Mouse (Mus musculus) forebrain, embryonic 14.5 days (tissue): ENCODE data around the gene Aldh3a1. TPM values are rescaled to one million over a fixed set of nuclear protein-coding genes. Genes with fewer than 3 reads are reported as not detected.

Experiments
- ATAC-seq: fragments of 200-750 bp; cut with Nextera tagmentation; 2 replicates; pipeline ENCODE4 v1.8.0; 2017; ENCODE audit warnings: mild to moderate bottlenecking, moderate library complexity
- DNase-seq: peaks from one replicate; pipeline ENCODE4 v3.0.0-alpha.2; 2015; ENCODE audit warnings: low spot score
- H3K27ac ChIP-seq: fragments of 300-500 bp; sonication (generic); 2 replicates; pipeline ENCODE4 v1.5.1; 2014; ENCODE audit warnings: low read depth, mild to moderate bottlenecking, control low read depth, low read length, moderate library complexity
- H3K27me3 ChIP-seq: fragments of 300-500 bp; sonication (generic); replicated peaks from 2 replicates; pipeline ENCODE4 v1.6.1; 2014; ENCODE audit warnings: low read length, control low read depth, mixed read lengths; ENCODE audit not compliant: control insufficient read depth, insufficient read depth
- H3K36me3 ChIP-seq: fragments of 300-500 bp; sonication (generic); 2 replicates; pipeline ENCODE4 v1.6.1; 2014; ENCODE audit warnings: low read length, control low read depth; ENCODE audit not compliant: control insufficient read depth, insufficient read depth
- H3K4me1 ChIP-seq: fragments of 300-500 bp; sonication (generic); 2 replicates; pipeline ENCODE4 v1.6.1; 2014; ENCODE audit warnings: antibody characterized with exemption, low read length, control low read depth; ENCODE audit not compliant: control insufficient read depth, insufficient read depth
- H3K4me2 ChIP-seq: fragments of 300-500 bp; sonication (generic); 2 replicates; pipeline ENCODE4 v1.6.1; 2014; ENCODE audit warnings: mild to moderate bottlenecking, control low read depth, low read length
- H3K4me3 ChIP-seq: fragments of 300-500 bp; sonication (generic); 2 replicates; pipeline ENCODE4 v1.5.1; 2014; ENCODE audit warnings: low read depth, low read length, control low read depth
- H3K9ac ChIP-seq: fragments of 300-500 bp; sonication (generic); 2 replicates; pipeline ENCODE4 v1.6.1; 2014; ENCODE audit warnings: mild to moderate bottlenecking, low read length, control low read depth, moderate library complexity
- H3K9me3 ChIP-seq: fragments of 300-500 bp; sonication (generic); replicated peaks from 2 replicates; pipeline ENCODE4 v1.6.1; 2016; ENCODE audit warnings: low read length, control low read depth, mixed read lengths; ENCODE audit not compliant: control insufficient read depth
- WGBS: fragments of 180-500 bp; shearing (Covaris S2); extraction: QIAGEN DNeasy Blood & Tissue Kit; methylation state at CpG from one replicate; pipeline ENCODE4 v1.1.7; 2014; 5-methylcytosine and 5-hydroxymethylcytosine counted together
- polyA plus RNA-seq: library from polyadenylated mRNA; unstranded; fragments of >200 nt; fragmentation: Nextera tagmentation; extraction: Ambion mirVana; gene quantifications from 2 replicates; pipeline ENCODE4 v1.2.1, GENCODE M21; 2014

Aldh3a1 gene
- polyA plus RNA-seq: not detected in 2 replicates

DNA sequence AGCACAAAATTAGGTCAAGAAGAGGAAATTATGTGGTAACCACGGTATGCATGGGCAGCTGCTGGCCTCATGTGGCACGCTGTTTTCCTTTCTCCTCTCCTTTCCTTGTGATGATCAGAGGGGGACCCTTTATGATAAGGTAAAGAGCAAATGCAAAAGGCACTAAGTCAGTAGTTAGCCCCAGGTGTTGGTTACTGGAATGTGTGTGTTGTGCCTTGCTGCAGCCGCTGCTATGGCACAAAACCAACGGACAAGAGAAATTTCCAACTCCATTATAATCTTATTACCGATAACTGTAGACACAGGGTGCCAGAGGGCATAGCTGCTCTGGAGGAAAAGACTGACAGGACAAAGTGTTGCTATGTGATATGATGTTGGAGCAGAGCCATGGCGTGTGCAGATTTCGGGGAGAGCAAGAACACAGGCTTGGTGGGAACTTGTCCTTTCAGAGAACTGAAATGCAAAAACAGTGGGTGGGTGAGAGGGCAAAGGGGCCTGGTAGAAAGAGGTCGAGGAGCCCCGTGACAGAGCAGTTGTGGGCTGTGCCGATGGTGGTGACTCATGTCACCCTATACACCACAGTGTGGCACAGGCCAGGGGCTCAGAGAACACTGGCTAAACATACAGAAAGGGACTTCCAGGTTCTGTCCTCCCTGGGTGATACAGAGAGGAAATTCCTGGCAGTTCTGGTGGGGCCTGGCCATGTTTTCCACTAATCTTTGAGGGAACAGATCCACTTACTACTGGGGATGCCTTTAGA, at the start of gene Aldh3a1:
Aldh3a1 (plus strand) TSS at position 51 of the 760 bp plus-strand sequence.
- Histone ChIP-seq H3K36me3 (no peaks in the 10 kb centered on the region), H3K27ac (no peak within 1 kb of the TSS), H3K4me2 (no peak within 1 kb of the TSS), H3K4me3 (no peak within 1 kb of the TSS), H3K4me1 (no peaks in the 10 kb centered on the region), H3K9ac (no peak within 1 kb of the TSS), H3K27me3 (no peaks in the 10 kb centered on the region), H3K9me3 (no peaks in the 10 kb centered on the region)
- DNase-seq: no peak
- no peak for ATAC-seq
- 85% methylated on average over 10 of the region's 10 CpGs for WGBS

DNA sequence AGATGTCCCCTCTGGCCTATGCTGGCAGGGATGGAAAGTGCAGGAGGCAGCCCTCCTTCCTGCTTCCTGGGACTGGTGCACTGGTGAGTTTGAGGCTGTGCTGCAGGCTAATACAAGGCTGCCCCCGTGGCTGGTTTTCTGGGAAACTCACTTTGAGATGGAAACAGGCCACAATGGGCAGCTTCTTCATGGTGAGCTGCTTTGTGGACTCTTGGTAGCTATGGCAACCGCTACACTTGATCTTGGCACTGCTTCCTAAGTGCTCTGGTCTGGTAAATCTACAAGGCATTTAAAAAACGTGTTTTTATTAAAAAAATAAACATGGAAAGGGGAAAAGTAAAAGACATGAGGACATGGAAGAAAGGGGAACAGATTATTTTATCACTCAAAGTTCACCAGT, 49.2 kb upstream of the Aldh3a1 start:
- Histone ChIP-seq H3K27me3 (no peaks in the 10 kb centered on the region), H3K4me1 (no peaks in the 10 kb centered on the region), H3K9me3 (no peaks in the 10 kb centered on the region), H3K4me3 (no peak overlapping the region), H3K27ac (no peak overlapping the region), H3K9ac (no peak overlapping the region), H3K36me3 (peaks cover 100% of the 10 kb centered on the region), H3K4me2 (no peak overlapping the region)
- DNase-seq (peak; percentile 33), ATAC-seq (no peak)
- WGBS: 71% methylated on average over 3 of the region's 3 CpGs

DNA sequence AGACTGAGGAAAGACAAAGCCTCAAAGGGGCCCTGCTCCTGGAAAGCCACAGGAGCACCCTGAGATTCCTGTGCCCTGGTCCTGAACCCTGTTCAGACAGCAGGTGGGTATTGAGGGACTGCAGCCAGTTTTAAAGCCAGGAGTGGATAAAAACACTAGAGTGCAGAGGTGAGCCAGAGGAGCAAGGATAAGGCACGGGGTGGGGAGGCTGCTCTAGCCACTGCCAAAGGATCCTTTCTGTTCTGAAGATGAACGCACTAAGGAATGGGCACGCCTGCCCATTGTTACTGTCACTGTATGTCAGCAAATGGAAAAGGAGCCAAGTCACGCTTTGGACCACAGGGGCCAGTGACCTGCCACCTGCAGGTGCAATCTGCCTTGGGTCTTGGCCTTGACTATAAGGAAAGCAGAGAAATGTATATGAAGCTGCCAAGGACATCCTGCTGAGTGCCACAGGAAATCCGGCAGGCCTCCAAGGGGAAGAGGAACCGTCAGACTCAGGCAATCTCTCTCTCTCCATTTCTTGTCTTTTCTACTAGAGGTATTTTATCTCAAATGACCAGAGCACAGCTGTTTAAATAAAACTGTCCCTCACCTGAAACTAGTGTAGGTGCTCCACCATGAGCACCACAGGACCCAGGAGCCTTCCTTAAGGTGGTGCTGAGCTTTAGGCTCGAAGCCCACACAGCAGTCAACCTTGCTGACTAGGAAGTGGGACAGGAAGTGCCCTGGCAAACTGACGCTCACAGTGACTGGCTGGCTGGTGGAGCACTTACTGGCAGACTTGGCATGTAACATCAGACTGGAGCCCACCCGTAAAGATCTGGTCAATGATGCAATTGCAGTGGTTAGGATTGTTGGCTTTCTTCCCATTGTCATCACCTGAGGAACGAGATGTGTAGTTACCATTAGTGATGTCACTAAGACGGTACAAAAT, 47.3 kb upstream of the Aldh3a1 start:
- Histone ChIP-seq H3K27me3 (no peaks in the 10 kb centered on the region), H3K4me2 (no peak overlapping the region), H3K36me3 (peaks cover 100% of the 10 kb centered on the region), H3K4me3 (no peak overlapping the region), H3K9me3 (no peaks in the 10 kb centered on the region), H3K27ac (no peak overlapping the region), H3K4me1 (no peaks in the 10 kb centered on the region), H3K9ac (no peak overlapping the region)
- ATAC-seq: no peak
- 77% methylated on average over 11 of the region's 11 CpGs for WGBS
- no peak for DNase-seq

DNA sequence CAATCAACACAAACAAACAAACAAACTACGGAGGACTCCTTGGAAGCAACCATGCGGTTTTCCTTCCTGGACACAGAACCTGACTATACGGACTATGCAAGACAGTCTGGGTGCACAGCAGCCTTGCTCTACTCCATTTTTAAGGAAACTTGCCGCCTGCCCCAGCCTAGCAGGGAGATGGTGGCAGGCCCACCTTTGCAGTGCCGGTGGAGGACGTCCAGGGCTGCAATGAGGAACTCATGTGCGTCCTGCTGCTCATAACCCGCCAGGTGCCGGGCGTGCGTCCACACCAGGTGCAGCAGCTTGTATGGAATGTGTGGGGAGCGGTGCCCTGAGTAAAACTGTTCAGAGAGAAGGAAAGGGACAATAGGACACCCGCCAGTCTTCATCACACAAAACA, 46.2 kb upstream of the Aldh3a1 start:
- H3K4me1 ChIP-seq: no peaks in the 10 kb centered on the region
- no peak overlapping the region for H3K4me3 ChIP-seq
- no peak for ATAC-seq
- H3K4me2 ChIP-seq: no peak overlapping the region
- H3K9me3 ChIP-seq: no peaks in the 10 kb centered on the region
- peaks cover 100% of the 10 kb centered on the region for H3K36me3 ChIP-seq
- 92% methylated on average over 13 of the region's 13 CpGs for WGBS
- no peak overlapping the region for H3K9ac ChIP-seq
- DNase-seq: no peak
- H3K27ac ChIP-seq: no peak overlapping the region
- no peaks in the 10 kb centered on the region for H3K27me3 ChIP-seq

DNA sequence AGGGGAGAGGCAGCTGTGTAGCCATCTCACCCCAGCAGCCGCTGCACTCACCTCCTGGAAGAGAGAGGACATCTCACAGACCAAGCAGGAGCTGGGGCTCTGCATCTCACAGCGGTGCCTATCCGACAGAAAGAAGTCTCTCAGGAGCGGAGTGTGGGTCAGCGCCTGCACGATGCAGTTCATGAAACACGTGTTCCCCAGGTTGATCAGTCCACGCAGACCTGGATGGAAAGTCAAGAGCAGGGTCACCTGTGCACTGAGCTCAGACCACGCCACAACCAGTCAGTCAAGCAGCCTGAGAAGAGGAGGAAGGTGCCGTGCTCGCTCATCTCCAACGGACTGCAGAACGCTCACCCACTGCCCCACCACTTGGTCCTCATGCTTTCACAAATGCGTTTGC, 44.6 kb upstream of the Aldh3a1 start:
- no peaks in the 10 kb centered on the region for H3K4me1 ChIP-seq
- no peak overlapping the region for H3K27ac ChIP-seq
- no peak for ATAC-seq
- WGBS: 96% methylated on average over 14 of the region's 14 CpGs
- DNase-seq: no peak
- no peaks in the 10 kb centered on the region for H3K27me3 ChIP-seq
- H3K4me3 ChIP-seq: no peak overlapping the region
- no peak overlapping the region for H3K9ac ChIP-seq
- no peak overlapping the region for H3K4me2 ChIP-seq
- no peaks in the 10 kb centered on the region for H3K9me3 ChIP-seq
- H3K36me3 ChIP-seq: peaks cover 100% of the 10 kb centered on the region

DNA sequence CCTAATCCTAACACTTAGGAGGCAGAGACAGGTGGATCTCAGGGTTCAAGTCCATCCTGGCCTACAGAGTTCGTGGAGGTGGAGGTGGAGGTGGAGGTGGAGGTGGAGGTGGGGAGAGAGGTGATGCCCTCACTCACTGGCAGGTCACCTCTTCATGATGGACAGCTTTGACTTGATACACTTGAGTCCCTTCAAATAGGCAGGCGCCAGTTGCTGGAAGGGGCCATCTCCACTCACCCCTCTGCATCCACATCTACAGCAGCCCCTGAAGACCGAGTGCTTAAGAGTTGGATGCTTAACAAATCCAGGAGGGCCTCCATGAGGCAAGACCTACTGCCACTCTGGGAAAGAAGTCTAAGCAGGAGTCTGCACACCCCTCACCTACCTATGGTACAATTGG, 44.0 kb upstream of the Aldh3a1 start:
- Histone ChIP-seq H3K27me3 (no peaks in the 10 kb centered on the region), H3K4me2 (no peak overlapping the region), H3K36me3 (peaks cover 98% of the 10 kb centered on the region), H3K9me3 (no peaks in the 10 kb centered on the region), H3K9ac (no peak overlapping the region), H3K4me3 (no peak overlapping the region), H3K4me1 (no peaks in the 10 kb centered on the region), H3K27ac (no peak overlapping the region)
- WGBS: 88% methylated on average over 3 of the region's 3 CpGs
- DNase-seq (no peak), ATAC-seq (no peak)

DNA sequence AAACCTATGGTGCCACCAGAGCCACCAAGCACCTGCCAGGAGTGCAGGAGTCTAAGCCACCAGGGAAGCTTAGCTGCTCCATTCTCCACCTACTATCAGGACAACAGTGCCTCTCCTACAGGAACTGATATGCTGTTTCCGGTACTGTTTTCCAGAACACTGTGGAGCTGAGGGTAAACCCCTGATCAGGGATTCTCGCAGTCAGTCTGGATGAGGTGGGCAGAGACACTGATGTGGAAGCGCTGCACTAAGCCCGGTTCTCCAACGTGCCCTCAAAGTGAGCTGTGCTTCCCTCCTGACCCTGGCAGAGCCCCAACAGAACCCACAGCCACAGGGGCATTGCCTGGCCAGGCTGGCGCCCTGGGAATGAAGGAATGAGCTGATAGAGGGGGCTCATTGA, 43.0 kb upstream of the Aldh3a1 start:
- WGBS: 96% methylated on average over 6 of the region's 6 CpGs
- DNase-seq: no peak
- Histone ChIP-seq H3K9ac (no peak overlapping the region), H3K36me3 (peaks cover 88% of the 10 kb centered on the region), H3K4me1 (peaks cover 4% of the 10 kb centered on the region; the same call in 1 of the 2 replicates), H3K4me3 (no peak overlapping the region), H3K27me3 (no peaks in the 10 kb centered on the region), H3K27ac (no peak overlapping the region), H3K9me3 (no peaks in the 10 kb centered on the region), H3K4me2 (no peak overlapping the region)
- no peak for ATAC-seq

DNA sequence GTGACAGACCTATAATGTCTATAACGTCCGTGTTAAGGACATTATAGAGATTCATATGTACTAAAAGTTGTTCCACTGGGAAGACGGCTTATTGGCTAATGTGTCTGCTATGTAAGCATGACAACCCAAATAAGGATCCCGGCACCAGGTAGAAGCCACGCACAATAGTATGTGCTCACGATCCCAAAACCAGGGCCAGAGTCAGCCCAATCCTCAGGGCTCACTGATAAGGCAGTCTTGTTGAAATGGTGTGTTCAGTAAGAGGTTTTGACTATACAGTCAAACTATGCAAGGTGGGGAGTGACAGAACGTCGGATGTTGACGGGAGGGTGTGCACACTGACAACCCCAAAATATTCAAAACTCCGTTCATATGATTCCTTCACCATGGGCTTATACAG, 42.5 kb upstream of the Aldh3a1 start:
- H3K4me3 ChIP-seq: no peak overlapping the region
- WGBS: 96% methylated on average over 10 of the region's 10 CpGs
- H3K9ac ChIP-seq: no peak overlapping the region
- peaks cover 8% of the 10 kb centered on the region; the same call in 1 of the 2 replicates for H3K4me1 ChIP-seq
- H3K4me2 ChIP-seq: no peak overlapping the region
- no peak overlapping the region for H3K27ac ChIP-seq
- no peaks in the 10 kb centered on the region for H3K27me3 ChIP-seq
- H3K36me3 ChIP-seq: peaks cover 83% of the 10 kb centered on the region
- no peaks in the 10 kb centered on the region for H3K9me3 ChIP-seq
- DNase-seq (no peak), ATAC-seq (no peak)

DNA sequence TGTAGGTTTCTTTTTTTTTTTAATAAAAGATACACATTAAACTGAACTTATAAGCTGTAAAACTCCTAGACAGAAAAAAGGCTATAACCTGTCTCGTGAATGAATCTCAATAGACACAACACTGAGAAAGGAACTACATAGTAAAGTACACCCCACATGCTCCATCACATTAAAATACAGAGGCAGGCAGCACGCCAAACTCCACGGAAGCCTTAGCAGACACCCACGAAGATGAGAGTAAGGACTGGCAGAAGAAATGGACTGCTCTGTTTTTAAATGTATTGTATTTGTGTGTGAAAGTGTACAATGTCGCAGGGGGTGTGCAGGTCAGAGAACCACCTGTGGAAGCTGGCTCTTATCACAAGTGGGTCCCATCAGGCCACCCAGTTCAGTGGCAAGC, 37.2 kb upstream of the Aldh3a1 start:
- ATAC-seq (no peak), DNase-seq (no peak)
- H3K4me1 ChIP-seq: peaks cover 31% of the 10 kb centered on the region
- H3K27ac ChIP-seq: no peak overlapping the region
- no peaks in the 10 kb centered on the region for H3K27me3 ChIP-seq
- WGBS: 77% methylated on average over 5 of the region's 5 CpGs
- H3K4me3 ChIP-seq: no peak overlapping the region
- H3K36me3 ChIP-seq: peaks cover 30% of the 10 kb centered on the region
- no peak overlapping the region for H3K9ac ChIP-seq
- 0 out of 2 replicates have a peak overlapping the region, but pooled peaks have one; percentile 9 for H3K4me2 ChIP-seq
- no peaks in the 10 kb centered on the region for H3K9me3 ChIP-seq
